Mouse (Mus musculus) testis, adult 2 months (tissue): Measurements from ENCODE around the gene Ppm1m. TPM values are rescaled to one million over a fixed set of nuclear protein-coding genes. Genes with fewer than 3 reads are reported as not detected.

ENCODE experiments used
- H3K27ac ChIP-seq: fragments of 200-500 bp; 2 replicates; pipeline ENCODE4 v1.5.1; 2012; ENCODE audit warnings: low read depth, low read length; ENCODE audit not compliant: control insufficient read depth, insufficient read depth
- H3K27me3 ChIP-seq: fragments of 200-500 bp; 2 replicates; pipeline ENCODE4 v1.6.1; 2012; ENCODE audit warnings: mild to moderate bottlenecking, low read length, moderate library complexity; ENCODE audit not compliant: control insufficient read depth, insufficient read depth
- H3K36me3 ChIP-seq: fragments of 200-500 bp; 2 replicates; pipeline ENCODE4 v1.6.1; 2012; ENCODE audit warnings: mild to moderate bottlenecking, low read length; ENCODE audit not compliant: control insufficient read depth, insufficient read depth
- H3K4me1 ChIP-seq: fragments of 200-500 bp; 2 replicates; pipeline ENCODE4 v1.6.1; 2012; ENCODE audit warnings: low read length; ENCODE audit not compliant: control insufficient read depth, insufficient read depth
- H3K4me3 ChIP-seq: fragments of 200-500 bp; 2 replicates; pipeline ENCODE4 v1.5.1; 2012; ENCODE audit warnings: low read depth, mild to moderate bottlenecking, low read length, moderate library complexity, mixed read lengths; ENCODE audit not compliant: control insufficient read depth
- CTCF ChIP-seq: fragments of 200-500 bp; IDR thresholded peaks from 2 replicates; pipeline ENCODE4 v1.5.1; 2012; ENCODE audit warnings: low read depth, mild to moderate bottlenecking, inconsistent platforms, low read length, moderate library complexity; ENCODE audit not compliant: control insufficient read depth, insufficient read depth, insufficient replicate concordance
- POLR2A ChIP-seq: fragments of 200-500 bp; IDR thresholded peaks from 2 replicates; pipeline ENCODE4 v1.6.1; 2012; ENCODE audit warnings: low read depth, mild to moderate bottlenecking, inconsistent platforms, low read length, moderate library complexity; ENCODE audit not compliant: control insufficient read depth
- polyA plus RNA-seq: library from polyadenylated mRNA; depleted of rRNA; stranded (reverse); fragments of >200 nt; gene quantifications from 2 replicates; pipeline ENCODE4 v1.2.3, GENCODE M21; 2012; rRNA removed

Ppm1m gene
- 31.3 and 40.6 TPM in 2 replicates for polyA plus RNA-seq

- H3K27me3 ChIP-seq, result no peaks in the 10 kb centered on the region
- TF ChIP-seq POLR2A (no peak; the same call in 1 of the 2 replicates), CTCF (no peak)
- H3K36me3 ChIP-seq, result no peaks in the 10 kb centered on the region
- peaks cover 29% of the 10 kb centered on the region for H3K4me1 ChIP-seq
- peak within 1 kb of the TSS; percentile 65 for H3K27ac ChIP-seq
- H3K4me3 ChIP-seq, result peak within 1 kb of the TSS; percentile 74
Measured at GRCm38 (mm10) chr9:106199535-106200272, at the start of gene Ppm1m. Gene Ppm1m, minus strand, starts transcription at chr9:106199746.

DNA sequence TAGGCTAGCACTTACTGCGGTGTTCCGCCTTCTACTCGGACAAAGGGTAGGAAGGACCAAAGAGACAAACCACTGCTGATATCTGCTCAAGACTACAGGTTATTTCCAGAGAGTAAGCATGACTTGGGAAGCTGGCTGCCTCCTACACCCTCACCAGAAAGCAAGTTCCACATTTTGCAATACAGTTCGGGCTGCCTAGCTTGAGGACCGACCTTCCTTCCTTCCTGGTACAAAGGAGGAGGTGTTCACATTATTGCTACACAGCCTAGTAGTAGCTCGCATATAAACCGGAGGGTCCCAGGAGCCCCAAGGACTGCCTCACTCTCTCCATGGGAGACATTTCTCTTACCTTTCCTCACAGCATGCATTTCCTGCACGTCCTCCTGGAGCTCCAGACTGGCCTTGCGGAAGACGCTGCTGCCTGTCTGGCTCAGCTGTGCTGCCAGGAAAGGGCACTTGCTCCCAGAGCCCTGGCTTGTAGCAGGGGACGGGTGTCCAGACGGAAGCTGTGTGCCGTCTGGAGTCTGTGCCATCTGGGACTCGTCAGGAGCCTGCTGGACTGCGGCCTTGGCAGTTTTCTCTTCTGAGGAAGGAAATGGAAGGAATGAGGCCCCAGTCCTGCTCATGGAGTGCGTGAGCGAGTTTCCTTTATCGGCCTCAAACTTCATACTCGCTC is 43.4 kb upstream of the Ppm1m start:
- TF ChIP-seq CTCF (no peak), POLR2A (no peak)
- Histone ChIP-seq H3K4me3 (no peak overlapping the region), H3K27me3 (no peaks in the 10 kb centered on the region), H3K36me3 (peaks cover 5% of the 10 kb centered on the region), H3K4me1 (peaks cover 4% of the 10 kb centered on the region), H3K27ac (peak overlapping the region; percentile 9)

- Histone ChIP-seq H3K4me3 (no peak overlapping the region), H3K27ac (peak overlapping the region; percentile 16; the same call in 1 of the 2 replicates), H3K27me3 (no peaks in the 10 kb centered on the region), H3K4me1 (peaks cover 2% of the 10 kb centered on the region), H3K36me3 (peaks cover 4% of the 10 kb centered on the region)
- TF ChIP-seq POLR2A (no peak), CTCF (no peak)
Measured at GRCm38 (mm10) chr9:106241541-106242164, 42.1 kb upstream of the Ppm1m start.

- Histone ChIP-seq H3K4me3 (no peak overlapping the region), H3K27ac (peak overlapping the region; percentile 23), H3K27me3 (no peaks in the 10 kb centered on the region), H3K36me3 (no peaks in the 10 kb centered on the region; the same call in none of the 2 replicates), H3K4me1 (peaks cover 2% of the 10 kb centered on the region; the same call in 1 of the 2 replicates)
- TF ChIP-seq CTCF, result no peak
- TF ChIP-seq POLR2A, result peak; percentile 10; the same call in 1 of the 2 replicates
Measured at GRCm38 (mm10) chr9:106237878-106238277, 38.3 kb upstream of the Ppm1m start.

DNA sequence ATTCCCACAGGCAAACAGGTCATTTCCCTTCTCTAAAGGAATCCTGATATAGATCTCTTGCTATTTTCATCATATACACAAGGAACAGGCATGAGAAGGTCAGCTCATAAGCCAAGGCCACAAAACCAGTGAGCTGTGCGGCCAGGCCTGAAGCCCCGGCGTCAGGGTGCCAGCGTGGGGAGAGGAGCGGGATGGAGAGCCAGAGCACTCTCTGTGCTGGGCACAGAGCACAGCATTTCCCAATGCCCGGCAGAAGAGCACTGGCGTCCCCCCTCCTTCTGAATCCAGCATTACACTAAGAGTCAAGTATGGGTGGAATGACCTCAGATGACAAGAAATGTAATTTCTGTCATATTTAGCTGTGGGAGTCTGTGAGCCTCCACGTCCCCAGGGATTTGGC is 37.9 kb upstream of the Ppm1m start:
- no peak for TF ChIP-seq CTCF
- TF ChIP-seq POLR2A, result no peak
- no peaks in the 10 kb centered on the region; the same call in none of the 2 replicates for H3K36me3 ChIP-seq
- H3K4me1 ChIP-seq, result peaks cover 2% of the 10 kb centered on the region; the same call in 1 of the 2 replicates
- H3K27ac ChIP-seq, result peak overlapping the region; percentile 23
- no peaks in the 10 kb centered on the region for H3K27me3 ChIP-seq
- no peak overlapping the region for H3K4me3 ChIP-seq

DNA sequence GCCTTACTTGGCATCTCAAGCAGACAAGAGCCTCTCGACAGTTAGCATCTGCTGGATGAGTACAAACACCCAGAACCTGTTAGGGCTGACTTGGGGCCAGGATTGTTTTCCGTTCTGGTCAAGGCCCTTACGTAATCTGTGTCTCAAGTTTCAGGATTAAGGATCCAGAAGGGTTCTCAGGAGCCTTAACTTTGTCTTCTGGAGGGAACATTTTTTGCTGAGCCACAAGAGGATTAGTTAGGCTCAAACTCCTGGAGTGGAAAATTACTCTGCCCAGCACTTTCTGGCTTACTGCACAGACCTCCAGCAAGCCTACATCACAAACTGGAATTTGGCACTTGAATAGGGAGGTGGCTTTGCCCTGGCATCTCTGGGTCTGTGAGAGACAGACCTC is 37.3 kb upstream of the Ppm1m start:
- Histone ChIP-seq H3K4me3 (no peak overlapping the region), H3K27me3 (no peaks in the 10 kb centered on the region), H3K4me1 (peaks cover 2% of the 10 kb centered on the region; the same call in 1 of the 2 replicates), H3K27ac (peak overlapping the region; percentile 77), H3K36me3 (no peaks in the 10 kb centered on the region; the same call in none of the 2 replicates)
- no peak for TF ChIP-seq CTCF
- TF ChIP-seq POLR2A, result no peak

GRCm38 (mm10) chr9:106236156-106236817 is 36.7 kb upstream of the Ppm1m start:
- H3K36me3 ChIP-seq, result no peaks in the 10 kb centered on the region; the same call in none of the 2 replicates
- H3K4me1 ChIP-seq, result peaks cover 2% of the 10 kb centered on the region; the same call in 1 of the 2 replicates

More at GRCm38 (mm10) chr9:106236156-106236817, 36.7 kb upstream of the Ppm1m start:
- no peaks in the 10 kb centered on the region for H3K27me3 ChIP-seq
- no peak overlapping the region for H3K4me3 ChIP-seq
- no peak for TF ChIP-seq CTCF
- TF ChIP-seq POLR2A, result no peak
- peak overlapping the region; percentile 77 for H3K27ac ChIP-seq
